Mouse (Mus musculus) intestine, embryonic 14.5 days (tissue): ENCODE results near the gene Emp1. TPM values are rescaled to one million over a fixed set of nuclear protein-coding genes. Genes with fewer than 3 reads are reported as not detected.

Experiments
- ATAC-seq: fragments of 200-750 bp; cut with Nextera tagmentation; replicated peaks from 2 replicates; pipeline ENCODE4 v1.8.0; 2017; ENCODE audit warnings: low read depth, moderate number of reproducible peaks, moderate TSS enrichment, moderate library complexity; ENCODE audit not compliant: low FRiP score, low TSS enrichment
- DNase-seq: peaks from one replicate; pipeline ENCODE4 v3.0.0-alpha.2; 2018; ENCODE audit warnings: low spot score
- H3K27ac ChIP-seq: fragments of 300-500 bp; sonication (generic); 2 replicates; pipeline ENCODE4 v1.5.1; 2014; ENCODE audit warnings: low read depth, mild to moderate bottlenecking, control low read depth
- H3K27me3 ChIP-seq: fragments of 300-500 bp; sonication (generic); replicated peaks from 2 replicates; pipeline ENCODE4 v1.6.1; 2014; ENCODE audit warnings: low read length, control low read depth; ENCODE audit not compliant: control insufficient read depth, insufficient read depth
- H3K36me3 ChIP-seq: fragments of 300-500 bp; sonication (generic); 2 replicates; pipeline ENCODE4 v1.6.1; 2014; ENCODE audit warnings: low read length, control low read depth; ENCODE audit not compliant: control insufficient read depth, insufficient read depth
- H3K4me1 ChIP-seq: fragments of 300-500 bp; sonication (generic); replicated peaks from 2 replicates; pipeline ENCODE4 v1.6.1; 2014; ENCODE audit warnings: low read length, control low read depth, mixed read lengths; ENCODE audit not compliant: control insufficient read depth, insufficient read depth
- H3K4me2 ChIP-seq: fragments of 300-500 bp; sonication (generic); 2 replicates; pipeline ENCODE4 v1.6.1; 2014; ENCODE audit warnings: low read length
- H3K4me3 ChIP-seq: fragments of 300-500 bp; sonication (generic); 2 replicates; pipeline ENCODE4 v1.5.1; 2014; ENCODE audit warnings: low read depth, low read length, control low read depth, mixed read lengths
- H3K9ac ChIP-seq: fragments of 300-500 bp; sonication (generic); 2 replicates; pipeline ENCODE4 v1.6.1; 2014; ENCODE audit warnings: mild to moderate bottlenecking, low read length
- H3K9me3 ChIP-seq: fragments of 300-500 bp; sonication (generic); 2 replicates; pipeline ENCODE4 v1.6.1; 2016; ENCODE audit warnings: low read length, control low read depth; ENCODE audit not compliant: control insufficient read depth
- WGBS: fragments of 180-500 bp; shearing (Covaris S2); extraction: QIAGEN DNeasy Blood & Tissue Kit; methylation state at CpG from one replicate; pipeline ENCODE4 v1.1.7; 2014; 5-methylcytosine and 5-hydroxymethylcytosine counted together
- polyA plus RNA-seq: library from polyadenylated mRNA; unstranded; fragments of >200 nt; fragmentation: Nextera tagmentation; extraction: Ambion mirVana; gene quantifications from 2 replicates; pipeline ENCODE4 v1.2.1, GENCODE M21; 2014

Gene Emp1
- polyA plus RNA-seq, 1 experiment from 2014 or later = 15.2 TPM

GRCm38 (mm10) chr6:135405093-135405492 is 42.7 kb downstream of the Emp1 start:
- DNase-seq = no peak
- no peaks in the 10 kb centered on the region for H3K9me3 ChIP-seq
- no peak for ATAC-seq
- H3K36me3 ChIP-seq = no peaks in the 10 kb centered on the region
- no peak overlapping the region for H3K4me2 ChIP-seq
- H3K4me1 ChIP-seq = no peaks in the 10 kb centered on the region
- WGBS = 89% methylated on average over 11 of the region's 11 CpGs
- H3K27ac ChIP-seq = no peak overlapping the region
- H3K9ac ChIP-seq = no peak overlapping the region
- no peaks in the 10 kb centered on the region for H3K27me3 ChIP-seq
- no peak overlapping the region for H3K4me3 ChIP-seq

GRCm38 (mm10) chr6:135407323-135407722 is 45.0 kb downstream of the Emp1 start:
- no peak for ATAC-seq
- DNase-seq = no peak
- 38% methylated on average over 4 of the region's 4 CpGs for WGBS
- no peaks in the 10 kb centered on the region for H3K4me1 ChIP-seq
- H3K9me3 ChIP-seq = no peaks in the 10 kb centered on the region
- H3K27me3 ChIP-seq = no peaks in the 10 kb centered on the region
- H3K36me3 ChIP-seq = no peaks in the 10 kb centered on the region
- no peak overlapping the region for H3K9ac ChIP-seq
- no peak overlapping the region for H3K4me3 ChIP-seq
- no peak overlapping the region for H3K4me2 ChIP-seq
- H3K27ac ChIP-seq = no peak overlapping the region

- 86% methylated on average over 10 of the region's 10 CpGs for WGBS
- H3K4me1 ChIP-seq = no peaks in the 10 kb centered on the region
- H3K27me3 ChIP-seq = no peaks in the 10 kb centered on the region
- no peak overlapping the region for H3K4me3 ChIP-seq
- H3K27ac ChIP-seq = no peak overlapping the region
- no peak overlapping the region for H3K4me2 ChIP-seq
- H3K9ac ChIP-seq = no peak overlapping the region
- H3K36me3 ChIP-seq = no peaks in the 10 kb centered on the region
- no peaks in the 10 kb centered on the region for H3K9me3 ChIP-seq
- DNase-seq (no peak), ATAC-seq (no peak)
These were observed 49.5 kb downstream of the Emp1 start for GRCm38 (mm10) chr6:135411712-135412319.

- no peak for ATAC-seq
- no peak overlapping the region for H3K27ac ChIP-seq
- no peaks in the 10 kb centered on the region for H3K4me1 ChIP-seq
- WGBS = 75% methylated on average over 6 of the region's 6 CpGs
- no peak overlapping the region for H3K4me2 ChIP-seq
- no peaks in the 10 kb centered on the region for H3K9me3 ChIP-seq
- no peak overlapping the region for H3K4me3 ChIP-seq
- no peaks in the 10 kb centered on the region for H3K36me3 ChIP-seq
- no peak overlapping the region for H3K9ac ChIP-seq
- no peaks in the 10 kb centered on the region for H3K27me3 ChIP-seq
- DNase-seq = no peak
These were observed 50.3 kb downstream of the Emp1 start for GRCm38 (mm10) chr6:135412649-135413048.

- ATAC-seq = no peak
- WGBS = 28% methylated on average over 5 of the region's 5 CpGs
These were observed 55.1 kb downstream of the Emp1 start for GRCm38 (mm10) chr6:135417459-135417858.

GRCm38 (mm10) chr6:135418223-135418824 is 56.0 kb downstream of the Emp1 start:
- H3K27me3 ChIP-seq = no peaks in the 10 kb centered on the region
- H3K36me3 ChIP-seq = no peaks in the 10 kb centered on the region
- H3K9me3 ChIP-seq = no peaks in the 10 kb centered on the region
- no peak for ATAC-seq
- no peak overlapping the region for H3K4me2 ChIP-seq
- 74% methylated on average over 8 of the region's 8 CpGs for WGBS
- H3K4me1 ChIP-seq = no peaks in the 10 kb centered on the region
- DNase-seq = no peak
- H3K27ac ChIP-seq = no peak overlapping the region
- H3K4me3 ChIP-seq = no peak overlapping the region
- H3K9ac ChIP-seq = no peak overlapping the region

More at GRCm38 (mm10) chr6:135417459-135417858, 55.1 kb downstream of the Emp1 start:
- Histone ChIP-seq H3K9me3 (no peaks in the 10 kb centered on the region), H3K27me3 (no peaks in the 10 kb centered on the region), H3K9ac (no peak overlapping the region), H3K4me2 (no peak overlapping the region), H3K4me1 (no peaks in the 10 kb centered on the region), H3K4me3 (no peak overlapping the region), H3K36me3 (no peaks in the 10 kb centered on the region), H3K27ac (no peak overlapping the region)
- DNase-seq = peak; percentile 71

GRCm38 (mm10) chr6:135428246-135428645 is 65.9 kb downstream of the Emp1 start:
- Histone ChIP-seq H3K9me3 (peaks cover 2% of the 10 kb centered on the region; the same call in 1 of the 2 replicates), H3K4me2 (no peak overlapping the region), H3K9ac (no peak overlapping the region), H3K27ac (no peak overlapping the region), H3K4me3 (no peak overlapping the region), H3K36me3 (no peaks in the 10 kb centered on the region), H3K4me1 (no peaks in the 10 kb centered on the region), H3K27me3 (no peaks in the 10 kb centered on the region)
- WGBS = 78% methylated on average over 2 of the region's 2 CpGs
- ATAC-seq = no peak
- no peak for DNase-seq

- H3K36me3 ChIP-seq = no peaks in the 10 kb centered on the region
- 75% methylated on average over 8 of the region's 8 CpGs for WGBS
- DNase-seq = no peak
- ATAC-seq = no peak
- no peaks in the 10 kb centered on the region for H3K4me1 ChIP-seq
- no peak overlapping the region for H3K4me3 ChIP-seq
- no peak overlapping the region for H3K4me2 ChIP-seq
- no peak overlapping the region for H3K27ac ChIP-seq
- H3K27me3 ChIP-seq = no peaks in the 10 kb centered on the region
- H3K9me3 ChIP-seq = no peaks in the 10 kb centered on the region
- H3K9ac ChIP-seq = no peak overlapping the region
These were observed 67.0 kb downstream of the Emp1 start for GRCm38 (mm10) chr6:135429268-135429909.
